Mouse (Mus musculus): ENCODE data around the gene Tagap1. TPM values are rescaled to one million over a fixed set of nuclear protein-coding genes. Genes with fewer than 3 reads are reported as not detected.
"Not testable (repeated sequence)": the region's sequence is repeated elsewhere in the genome, so short reads cannot be mapped to it uniquely, and the experiment has no call there.

The Tagap1 gene
- 50.3 and 51.4 TPM in 2 replicates for polyA plus RNA-seq (2015; fragmentation: Nextera tagmentation; extraction: Ambion mirVana)

DNA sequence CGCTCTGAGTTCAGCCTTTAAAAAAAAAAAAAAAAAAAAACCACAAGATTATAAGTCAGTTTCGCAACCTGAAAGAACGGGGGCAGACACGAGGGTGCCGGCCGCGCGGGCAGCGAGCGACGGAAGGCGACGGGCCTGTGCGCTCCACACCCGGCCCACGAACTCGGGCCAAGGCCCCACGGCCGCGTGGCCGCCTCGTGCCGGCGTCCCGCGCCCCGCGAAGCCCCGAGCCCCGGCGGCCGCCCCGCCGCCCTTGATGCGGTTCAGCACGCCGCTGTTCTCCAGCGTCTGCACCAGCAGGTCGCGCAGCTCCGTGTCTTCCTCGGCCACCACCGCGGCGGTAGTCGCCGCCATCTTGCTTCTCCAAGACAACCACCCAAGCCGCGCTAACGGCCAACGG lies at the start of gene Tagap1:
Tagap1 (minus strand) TSS at position 381 of the 400 bp plus-strand sequence.
- Histone ChIP-seq H3K27ac (ENCODE audit: low read depth, low read length) (peak within 1 kb of the TSS; percentile 56), H3K4me2 (ENCODE audit: low read length) (peak within 1 kb of the TSS; percentile 49), H3K9ac (ENCODE audit: low read depth, low read length) (peak within 1 kb of the TSS; percentile 57), H3K4me3 (ENCODE audit: low read length) (peak within 1 kb of the TSS; percentile 47)
- 1% methylated on average over 35 of the region's 51 CpGs for WGBS
- not testable (repeated sequence) for H3K4me1 ChIP-seq (ENCODE audit: control insufficient read depth, insufficient read depth, low read depth, low read length); H3K9me3 ChIP-seq (ENCODE audit: control insufficient read depth, low read length); H3K27me3 ChIP-seq (replicated peaks; ENCODE audit: control insufficient read depth, insufficient read depth, low read length); H3K36me3 ChIP-seq (ENCODE audit: control insufficient read depth, insufficient read depth, low read length)
- peak; percentile 48 for ATAC-seq

DNA sequence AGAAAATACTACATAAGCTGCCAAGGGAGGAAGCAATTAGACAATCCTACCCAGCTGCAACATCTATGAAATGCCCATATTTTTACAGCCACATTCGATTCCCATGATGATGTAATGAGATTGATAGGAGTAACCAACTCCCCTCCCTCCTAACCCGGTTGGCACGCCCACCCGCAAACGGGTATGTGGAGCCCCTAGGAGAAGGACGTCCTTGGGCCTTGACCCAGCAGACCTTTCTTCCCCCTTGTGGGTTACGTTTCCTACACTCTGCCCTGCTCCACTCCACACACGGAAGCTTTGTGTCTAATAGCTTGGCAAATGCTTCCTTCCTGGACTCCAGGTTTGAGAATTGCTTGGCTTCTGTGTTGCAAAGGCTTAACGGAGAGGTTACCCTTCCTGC lies 48.9 kb upstream of the Tagap1 start:
- H3K4me1 ChIP-seq (ENCODE audit: control insufficient read depth, insufficient read depth, low read depth, low read length); H3K4me2 ChIP-seq (ENCODE audit: low read length); H3K27ac ChIP-seq (ENCODE audit: low read depth, low read length); H3K36me3 ChIP-seq (ENCODE audit: control insufficient read depth, insufficient read depth, low read length); ATAC-seq; H3K9me3 ChIP-seq (ENCODE audit: control insufficient read depth, low read length); H3K4me3 ChIP-seq (ENCODE audit: low read length); H3K27me3 ChIP-seq (replicated peaks; ENCODE audit: control insufficient read depth, insufficient read depth, low read length); H3K9ac ChIP-seq (ENCODE audit: low read depth, low read length): not testable (repeated sequence)
- WGBS = 74% methylated on average over 4 of the region's 9 CpGs

DNA sequence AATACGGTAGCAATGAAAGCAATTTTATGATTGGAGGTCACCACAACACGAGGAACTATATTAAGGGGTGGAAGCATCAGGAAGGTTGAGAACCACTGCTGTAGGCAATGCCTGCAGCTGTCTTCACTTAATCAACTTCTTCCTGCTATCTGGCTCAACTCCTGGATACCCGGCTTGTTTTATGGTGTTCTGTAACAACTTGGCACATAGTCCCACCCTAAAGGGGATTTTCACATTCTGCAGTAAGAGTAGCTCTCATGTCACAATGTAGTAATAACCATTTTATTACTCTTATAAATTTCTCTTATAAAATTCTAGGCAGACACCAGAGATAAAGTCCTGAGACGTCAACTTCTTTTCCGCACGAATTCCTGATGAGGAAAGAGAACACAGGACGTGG lies 48.5 kb upstream of the Tagap1 start:
- no CpG with 5 or more reads among the region's 7 CpGs for WGBS
- not testable (repeated sequence) for H3K4me2 ChIP-seq (ENCODE audit: low read length); H3K4me1 ChIP-seq (ENCODE audit: control insufficient read depth, insufficient read depth, low read depth, low read length); H3K9ac ChIP-seq (ENCODE audit: low read depth, low read length); H3K9me3 ChIP-seq (ENCODE audit: control insufficient read depth, low read length); H3K27ac ChIP-seq (ENCODE audit: low read depth, low read length); H3K27me3 ChIP-seq (replicated peaks; ENCODE audit: control insufficient read depth, insufficient read depth, low read length); H3K4me3 ChIP-seq (ENCODE audit: low read length); H3K36me3 ChIP-seq (ENCODE audit: control insufficient read depth, insufficient read depth, low read length); ATAC-seq

DNA sequence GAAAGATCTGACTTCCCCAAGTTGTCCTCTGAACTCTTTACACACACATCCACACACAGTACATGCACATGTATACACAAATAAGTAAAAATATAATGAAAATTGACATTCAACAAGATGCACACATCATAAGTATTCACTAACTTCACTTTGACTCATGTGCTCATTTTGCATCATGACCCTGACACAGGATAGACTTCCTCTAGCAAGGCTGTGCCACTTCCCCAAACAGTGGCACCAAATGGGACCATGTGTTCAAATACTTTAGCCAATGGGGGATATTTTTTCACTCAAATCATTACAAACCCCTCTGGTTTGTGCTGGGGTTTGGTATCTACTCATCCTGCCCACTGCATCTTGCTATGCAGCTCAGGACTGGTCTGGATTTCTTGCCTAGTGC lies 47.9 kb upstream of the Tagap1 start:
- ATAC-seq; H3K27me3 ChIP-seq (replicated peaks; ENCODE audit: control insufficient read depth, insufficient read depth, low read length); H3K4me3 ChIP-seq (ENCODE audit: low read length); H3K36me3 ChIP-seq (ENCODE audit: control insufficient read depth, insufficient read depth, low read length); H3K9ac ChIP-seq (ENCODE audit: low read depth, low read length); H3K9me3 ChIP-seq (ENCODE audit: control insufficient read depth, low read length); H3K27ac ChIP-seq (ENCODE audit: low read depth, low read length); H3K4me1 ChIP-seq (ENCODE audit: control insufficient read depth, insufficient read depth, low read depth, low read length); H3K4me2 ChIP-seq (ENCODE audit: low read length): not testable (repeated sequence)

DNA sequence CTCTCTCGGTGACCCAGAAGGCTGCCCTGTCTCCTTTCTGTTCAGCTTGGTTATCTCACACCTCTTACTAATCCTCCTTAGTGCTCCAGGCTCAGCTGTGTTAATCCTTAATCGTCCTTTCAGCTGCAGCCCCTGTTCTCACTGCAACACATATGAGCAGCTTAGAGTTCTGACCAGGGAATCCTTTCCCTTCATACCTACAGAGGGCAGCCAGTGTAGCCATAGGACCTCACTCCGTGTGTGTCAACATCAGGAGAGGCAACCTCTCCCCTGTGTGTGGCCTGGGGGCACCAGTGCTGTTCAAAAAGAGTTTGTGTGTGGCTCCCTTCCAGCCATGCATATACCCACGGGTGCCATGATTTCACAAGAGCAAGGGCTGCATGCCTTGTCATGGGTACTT lies 44.7 kb upstream of the Tagap1 start:
- not testable (repeated sequence) for H3K36me3 ChIP-seq (ENCODE audit: control insufficient read depth, insufficient read depth, low read length); H3K27ac ChIP-seq (ENCODE audit: low read depth, low read length); ATAC-seq; H3K4me1 ChIP-seq (ENCODE audit: control insufficient read depth, insufficient read depth, low read depth, low read length); H3K27me3 ChIP-seq (replicated peaks; ENCODE audit: control insufficient read depth, insufficient read depth, low read length); H3K9me3 ChIP-seq (ENCODE audit: control insufficient read depth, low read length); H3K4me3 ChIP-seq (ENCODE audit: low read length); H3K4me2 ChIP-seq (ENCODE audit: low read length); H3K9ac ChIP-seq (ENCODE audit: low read depth, low read length)
- 63% methylated on average over 2 of the region's 4 CpGs for WGBS

DNA sequence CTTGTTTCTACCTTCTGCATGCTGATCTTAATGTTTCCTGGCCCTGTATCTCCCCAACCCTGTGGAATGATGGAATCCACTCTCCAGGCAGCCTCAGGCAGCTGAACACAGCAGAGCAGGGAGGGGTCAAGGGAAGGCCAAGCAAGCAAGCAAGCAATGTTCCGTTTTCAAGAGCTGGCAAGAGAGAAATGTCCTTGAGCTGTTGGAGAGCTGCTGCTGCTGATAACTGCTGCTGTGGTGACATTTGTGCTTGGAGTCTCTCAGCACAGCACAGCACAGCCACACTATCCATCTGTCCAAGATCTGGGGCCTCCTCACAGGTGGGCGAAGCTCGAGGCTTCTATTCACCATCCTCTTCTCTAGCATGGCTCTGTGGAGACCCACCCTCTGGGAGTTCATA lies 42.4 kb upstream of the Tagap1 start:
- H3K9ac ChIP-seq (ENCODE audit: low read depth, low read length); H3K27me3 ChIP-seq (replicated peaks; ENCODE audit: control insufficient read depth, insufficient read depth, low read length); H3K36me3 ChIP-seq (ENCODE audit: control insufficient read depth, insufficient read depth, low read length); H3K4me1 ChIP-seq (ENCODE audit: control insufficient read depth, insufficient read depth, low read depth, low read length); H3K4me3 ChIP-seq (ENCODE audit: low read length); ATAC-seq; H3K4me2 ChIP-seq (ENCODE audit: low read length); H3K27ac ChIP-seq (ENCODE audit: low read depth, low read length); H3K9me3 ChIP-seq (ENCODE audit: control insufficient read depth, low read length): not testable (repeated sequence)
- no CpG with 5 or more reads among the region's 3 CpGs for WGBS

DNA sequence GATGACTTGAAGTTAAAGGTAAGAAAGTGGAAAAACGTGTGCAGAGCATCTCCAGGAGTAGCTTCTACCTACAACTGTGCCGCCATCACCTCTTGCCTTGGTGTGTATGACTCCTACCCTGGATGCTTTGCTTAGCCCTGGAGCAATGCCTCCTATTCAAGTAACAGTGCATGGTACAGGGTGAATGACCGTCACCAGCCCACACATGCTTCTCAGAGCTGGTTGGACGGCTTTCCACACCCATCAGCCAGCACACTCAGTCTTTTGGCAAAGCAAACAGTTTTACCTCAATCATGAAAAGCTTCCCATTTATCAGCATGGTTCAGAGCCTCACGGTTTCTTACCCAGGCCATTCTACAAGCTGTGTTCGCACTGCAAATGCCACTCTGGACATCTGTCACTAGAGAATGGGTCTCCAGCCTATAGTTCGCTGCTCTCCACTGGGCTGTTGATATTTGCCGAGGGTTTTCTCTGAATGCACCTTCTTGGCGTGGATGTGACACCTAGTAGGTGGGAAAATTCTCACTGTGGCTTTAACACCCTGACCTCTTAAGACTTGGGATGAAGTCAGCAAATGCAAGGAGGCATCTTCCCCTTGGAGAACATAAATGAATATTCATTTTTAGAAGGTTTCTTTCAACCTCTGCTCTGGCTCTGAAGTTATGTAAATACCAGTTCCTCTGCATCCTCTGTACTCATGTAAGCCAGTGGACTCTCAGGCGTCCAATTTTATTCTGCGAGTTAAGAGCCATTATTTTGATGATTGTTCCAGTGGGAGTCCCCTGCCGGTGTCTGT lies 41.0 kb upstream of the Tagap1 start:
- H3K4me1 ChIP-seq (ENCODE audit: control insufficient read depth, insufficient read depth, low read depth, low read length); ATAC-seq; H3K27ac ChIP-seq (ENCODE audit: low read depth, low read length); H3K36me3 ChIP-seq (ENCODE audit: control insufficient read depth, insufficient read depth, low read length); H3K9ac ChIP-seq (ENCODE audit: low read depth, low read length); H3K9me3 ChIP-seq (ENCODE audit: control insufficient read depth, low read length); H3K4me3 ChIP-seq (ENCODE audit: low read length); H3K4me2 ChIP-seq (ENCODE audit: low read length); H3K27me3 ChIP-seq (replicated peaks; ENCODE audit: control insufficient read depth, insufficient read depth, low read length): not testable (repeated sequence)
- 85% methylated on average over 7 of the region's 12 CpGs for WGBS

DNA sequence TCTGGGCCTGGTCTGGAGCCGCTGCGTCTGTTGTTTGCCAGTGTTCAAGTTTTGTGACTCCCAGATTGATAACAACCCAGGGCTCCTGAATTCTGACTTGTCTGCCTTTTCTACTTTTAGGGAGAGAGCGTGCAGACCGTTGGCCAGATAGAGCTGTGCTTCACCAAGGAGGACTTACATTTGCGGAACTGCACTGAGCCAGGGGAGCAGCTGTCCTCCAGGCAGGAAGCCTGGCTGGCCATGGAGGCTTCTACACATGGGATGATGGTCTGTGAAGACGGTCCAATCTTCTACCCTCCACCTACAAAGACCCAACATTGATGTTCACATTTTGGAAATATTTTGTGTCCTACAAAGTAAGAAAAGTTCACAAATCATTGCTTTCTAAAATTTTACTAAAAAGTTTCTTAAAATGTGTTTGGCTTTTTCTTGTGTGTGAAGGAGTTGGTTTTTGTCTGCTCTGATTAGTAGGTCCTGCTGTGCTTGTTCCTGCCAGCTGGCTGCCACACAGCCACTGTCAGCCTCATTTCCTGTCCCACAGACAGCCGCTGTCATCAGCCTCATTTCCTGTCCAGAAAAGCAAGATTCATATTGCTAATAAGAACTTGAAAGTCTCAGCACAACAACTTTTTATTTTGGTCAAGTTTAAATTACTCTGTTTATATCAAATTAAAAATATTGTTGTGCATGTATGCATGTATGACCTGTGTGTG lies 37.0 kb upstream of the Tagap1 start:
- H3K27ac ChIP-seq (ENCODE audit: low read depth, low read length); H3K27me3 ChIP-seq (replicated peaks; ENCODE audit: control insufficient read depth, insufficient read depth, low read length); H3K9ac ChIP-seq (ENCODE audit: low read depth, low read length); H3K4me1 ChIP-seq (ENCODE audit: control insufficient read depth, insufficient read depth, low read depth, low read length); H3K4me2 ChIP-seq (ENCODE audit: low read length); H3K4me3 ChIP-seq (ENCODE audit: low read length); H3K9me3 ChIP-seq (ENCODE audit: control insufficient read depth, low read length); H3K36me3 ChIP-seq (ENCODE audit: control insufficient read depth, insufficient read depth, low read length): not testable (repeated sequence)
- WGBS = 100% methylated on average over 1 of the region's 7 CpGs
- peak; percentile 50; the same call in 1 of the 2 replicates for ATAC-seq

DNA sequence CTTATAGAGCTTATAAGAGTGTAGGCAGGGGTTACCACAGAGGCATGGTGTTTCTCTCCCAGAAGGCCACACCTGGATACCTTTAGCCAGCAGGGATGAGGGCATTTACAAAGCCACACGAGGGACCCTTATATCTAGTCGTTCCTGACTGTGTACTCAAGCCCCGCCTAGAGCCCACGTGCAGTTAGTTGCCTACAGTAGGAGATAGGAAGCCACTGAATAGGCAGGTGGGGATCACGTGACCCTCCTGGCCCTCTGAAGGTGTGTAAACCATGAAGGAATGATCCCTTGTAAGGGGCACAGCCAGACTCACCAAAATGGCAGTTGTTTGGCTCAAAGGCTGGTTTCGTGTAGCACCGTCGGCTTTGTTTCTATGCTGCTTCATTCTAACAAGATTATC lies 35.9 kb upstream of the Tagap1 start:
- WGBS = 86% methylated on average over 8 of the region's 8 CpGs
- H3K4me3 ChIP-seq (ENCODE audit: low read length); ATAC-seq: not testable (repeated sequence)

More for the DNA sequence above, 35.9 kb upstream of the Tagap1 start:
- not testable (repeated sequence) for H3K9me3 ChIP-seq (ENCODE audit: control insufficient read depth, low read length); H3K9ac ChIP-seq (ENCODE audit: low read depth, low read length); H3K36me3 ChIP-seq (ENCODE audit: control insufficient read depth, insufficient read depth, low read length); H3K27ac ChIP-seq (ENCODE audit: low read depth, low read length); H3K27me3 ChIP-seq (replicated peaks; ENCODE audit: control insufficient read depth, insufficient read depth, low read length); H3K4me1 ChIP-seq (ENCODE audit: control insufficient read depth, insufficient read depth, low read depth, low read length); H3K4me2 ChIP-seq (ENCODE audit: low read length)
